In the genomic region with DNA sequence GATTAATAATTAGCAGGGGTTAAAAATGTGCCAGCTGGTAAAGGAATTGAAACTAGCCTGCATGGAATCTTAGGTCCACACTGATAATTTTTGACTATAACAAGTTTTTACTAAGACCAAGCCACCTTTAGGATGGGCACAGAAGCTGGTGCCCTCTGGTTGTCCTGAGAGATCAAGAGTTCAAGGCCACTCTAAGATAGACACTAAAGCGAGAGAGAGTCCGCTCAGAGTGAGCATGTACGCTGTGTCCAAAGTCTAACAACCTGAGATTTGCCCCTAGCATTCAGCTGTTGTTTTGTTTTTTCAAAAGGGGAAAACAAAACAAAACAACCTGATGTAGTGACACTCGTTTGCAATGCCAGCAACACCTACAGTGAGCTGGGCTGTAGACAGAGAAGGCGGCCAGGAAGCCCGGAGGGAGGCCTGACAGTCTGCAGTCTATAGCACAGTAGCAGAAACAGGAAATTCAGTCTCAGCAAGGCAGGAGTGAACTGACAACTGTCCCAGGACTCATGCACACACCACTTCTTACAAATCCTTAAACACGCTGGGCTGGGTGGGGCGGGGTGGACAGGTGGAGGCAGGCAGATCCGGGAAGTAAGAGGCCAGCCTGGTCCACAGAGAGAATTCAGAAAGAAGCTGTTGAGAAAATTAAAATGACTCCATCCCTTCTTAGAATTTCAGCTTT, we compare ENCODE assay signal across 13 mouse cellular contexts. TPM values are rescaled to one million over a fixed set of nuclear protein-coding genes. Genes with fewer than 3 reads are reported as not detected.
DNase-seq lines count a peak whose midpoint lies in the region; ATAC-seq and TF ChIP-seq lines count a peak whose summit lies in the region.
"Had no signal": no experiment of that assay in that cellular context is flagged by ENCODE, and none has a peak within 500 bp of the region (broad histone marks: within the 10 kb centered on the region; RNA-seq: fewer than 3 reads in every experiment).

No protein-coding gene starts in this region.

- TF ChIP-seq POLR2A in lung, adult 2 months (IDR thresholded peaks at IDR 0.05; ENCODE audit: borderline replicate concordance, extremely low read depth, low read depth, low read length), result no peak

- H3K27ac ChIP-seq in intestine, embryonic 14.5 days (ENCODE audit: low read depth), result no peak overlapping the region
- no peak overlapping the region for H3K27ac ChIP-seq in intestine, embryonic 15.5 days
- peak overlapping the region; percentile 67; the same call in 1 of the 2 replicates for H3K27ac ChIP-seq in stomach, embryonic 16.5 days (ENCODE audit: low read length)
- no peak overlapping the region for H3K27ac ChIP-seq in stomach, postnatal 0 days (replicated peaks)
- H3K27ac ChIP-seq: embryonic facial prominence, embryonic 15.5 days; heart, embryonic 13.5 days; macrophage had no signal

- no peak overlapping the region for H3K4me3 ChIP-seq in intestine, embryonic 14.5 days (ENCODE audit: low read depth, low read length)
- H3K4me3 ChIP-seq in intestine, embryonic 15.5 days (replicated peaks), result no peak overlapping the region
- no peak overlapping the region for H3K4me3 ChIP-seq in stomach, embryonic 16.5 days (replicated peaks; ENCODE audit: low read length)
- no peak overlapping the region for H3K4me3 ChIP-seq in stomach, postnatal 0 days (ENCODE audit: low read depth, low read length)
- no peak overlapping the region for H3K4me3 ChIP-seq in lung, adult 2 months (replicated peaks; ENCODE audit: extremely low read depth, low read depth, low read length)
- H3K4me3 ChIP-seq: embryonic facial prominence, embryonic 15.5 days; heart, embryonic 13.5 days had no signal

- H3K9ac ChIP-seq in intestine, embryonic 14.5 days (ENCODE audit: low read length), result no peak overlapping the region
- H3K9ac ChIP-seq in intestine, embryonic 15.5 days, result no peak overlapping the region
- H3K9ac ChIP-seq in stomach, embryonic 16.5 days (ENCODE audit: low read length), result no peak overlapping the region
- H3K9ac ChIP-seq in stomach, postnatal 0 days (ENCODE audit: low read length), result no peak overlapping the region
- H3K9ac ChIP-seq: embryonic facial prominence, embryonic 15.5 days; heart, embryonic 13.5 days; lung, embryonic 14.5 days had no signal

- H3K4me1 ChIP-seq in intestine, embryonic 14.5 days (replicated peaks; ENCODE audit: control insufficient read depth, insufficient read depth, low read length), result no peaks in the 10 kb centered on the region
- H3K4me1 ChIP-seq in intestine, embryonic 15.5 days (replicated peaks), result no peaks in the 10 kb centered on the region
- H3K4me1 ChIP-seq in stomach, embryonic 16.5 days (ENCODE audit: control insufficient read depth, insufficient read depth, low read length), result no peaks in the 10 kb centered on the region
- no peaks in the 10 kb centered on the region for H3K4me1 ChIP-seq in stomach, postnatal 0 days (replicated peaks; ENCODE audit: control insufficient read depth, insufficient read depth)
- H3K4me1 ChIP-seq in lung, adult 2 months (ENCODE audit: control insufficient read depth, insufficient read depth, low read length), result no peaks in the 10 kb centered on the region
- H3K4me1 ChIP-seq: embryonic facial prominence, embryonic 15.5 days; heart, embryonic 13.5 days had no signal

- peak; percentile 48 for DNase-seq in intestine, embryonic 14.5 days (ENCODE audit: low spot score)
- no peak for DNase-seq in stomach, postnatal 0 days (ENCODE audit: low spot score)
- peak; percentile 13 for DNase-seq in kidney, postnatal 10 days
- DNase-seq in lung, adult 2 months, result no peak
- no peak for DNase-seq in thymus, postnatal 4 days

- WGBS in intestine, embryonic 14.5 days, result 90% methylated on average over 9 of the region's 9 CpGs
- WGBS in intestine, embryonic 15.5 days, result 85% methylated on average over 9 of the region's 9 CpGs
- WGBS in stomach, embryonic 16.5 days, result 84% methylated on average over 9 of the region's 9 CpGs
- WGBS in stomach, postnatal 0 days, result 74% methylated on average over 9 of the region's 9 CpGs
- WGBS in lung, adult 2 months, result 85% methylated on average over 9 of the region's 9 CpGs

- no peaks in the 10 kb centered on the region for H3K9me3 ChIP-seq in intestine, embryonic 14.5 days (ENCODE audit: control insufficient read depth, low read length)
- no peaks in the 10 kb centered on the region for H3K9me3 ChIP-seq in intestine, embryonic 15.5 days
- H3K9me3 ChIP-seq in stomach, embryonic 16.5 days (replicated peaks; ENCODE audit: control insufficient read depth, low read length), result no peaks in the 10 kb centered on the region
- H3K9me3 ChIP-seq in stomach, postnatal 0 days (ENCODE audit: control insufficient read depth, low read length), result no peaks in the 10 kb centered on the region
- H3K9me3 ChIP-seq: embryonic facial prominence, embryonic 15.5 days; heart, embryonic 13.5 days had no signal

- no peak; the same call in 1 of the 2 replicates for ATAC-seq in intestine, embryonic 14.5 days (replicated peaks; ENCODE audit: low FRiP score, low TSS enrichment, low read depth)
- no peak for ATAC-seq in intestine, embryonic 15.5 days
- ATAC-seq in stomach, embryonic 16.5 days (ENCODE audit: insufficient read depth, low FRiP score), result no peak
- ATAC-seq in stomach, postnatal 0 days (ENCODE audit: low FRiP score, low TSS enrichment), result no peak; the same call in 1 of the 2 replicates
- no peak for ATAC-seq in inflammation-experienced regulatory T-cells, adult 6 months

- peaks cover 98% of the 10 kb centered on the region for H3K36me3 ChIP-seq in intestine, embryonic 14.5 days (ENCODE audit: control insufficient read depth, insufficient read depth, low read length)
- peaks cover 27% of the 10 kb centered on the region for H3K36me3 ChIP-seq in intestine, embryonic 15.5 days
- H3K36me3 ChIP-seq in stomach, embryonic 16.5 days (ENCODE audit: control insufficient read depth, insufficient read depth, low read length), result peaks cover 24% of the 10 kb centered on the region
- peaks cover 28% of the 10 kb centered on the region for H3K36me3 ChIP-seq in stomach, postnatal 0 days (ENCODE audit: control insufficient read depth, insufficient read depth, low read length)

- TF ChIP-seq EP300 in stomach, postnatal 0 days (optimal IDR thresholded peaks at IDR 0.05), result no peak

- H3K4me2 ChIP-seq in intestine, embryonic 14.5 days (ENCODE audit: low read length), result no peak overlapping the region
- H3K4me2 ChIP-seq in intestine, embryonic 15.5 days (replicated peaks), result no peak overlapping the region
- no peak overlapping the region for H3K4me2 ChIP-seq in stomach, embryonic 16.5 days (ENCODE audit: low read depth, low read length)
- no peak overlapping the region for H3K4me2 ChIP-seq in stomach, postnatal 0 days (replicated peaks; ENCODE audit: low read depth)
- H3K4me2 ChIP-seq: embryonic facial prominence, embryonic 15.5 days; heart, embryonic 13.5 days; lung, embryonic 14.5 days; midbrain, embryonic 11.5 days had no signal

- no peaks in the 10 kb centered on the region for H3K27me3 ChIP-seq in intestine, embryonic 14.5 days (replicated peaks; ENCODE audit: control insufficient read depth, insufficient read depth, low read length)
- H3K27me3 ChIP-seq in intestine, embryonic 15.5 days (replicated peaks), result no peaks in the 10 kb centered on the region
- no peaks in the 10 kb centered on the region for H3K27me3 ChIP-seq in stomach, embryonic 16.5 days (ENCODE audit: control insufficient read depth, insufficient read depth, low read length)
- no peaks in the 10 kb centered on the region for H3K27me3 ChIP-seq in stomach, postnatal 0 days (ENCODE audit: control insufficient read depth, insufficient read depth, low read length)
- H3K27me3 ChIP-seq: embryonic facial prominence, embryonic 15.5 days; heart, embryonic 13.5 days had no signal

- TF ChIP-seq CTCF in stomach, postnatal 0 days (IDR thresholded peaks at IDR 0.05; ENCODE audit: low read depth), result no peak
- TF ChIP-seq CTCF in lung, adult 2 months (IDR thresholded peaks at IDR 0.05; ENCODE audit: insufficient read depth, low read length), result no peak

RNA-seq across cellular contexts. Expression of a gene that starts 53.1 kb away (rescaled TPM):
- 33.0 and 37.5 TPM in 2 replicates for polyA plus RNA-seq in intestine, embryonic 14.5 days (2014; fragmentation: Nextera tagmentation; extraction: Ambion mirVana)
- polyA plus RNA-seq in intestine, embryonic 15.5 days (2015; fragmentation: Nextera tagmentation; extraction: Ambion mirVana), result 35.7 and 38.6 TPM in 2 replicates
- 42.0 and 42.7 TPM in 2 replicates for polyA plus RNA-seq in stomach, embryonic 16.5 days (2015; fragmentation: Nextera tagmentation; extraction: Ambion mirVana)
- polyA plus RNA-seq in stomach, postnatal 0 days (2015; fragmentation: Nextera tagmentation; extraction: Ambion mirVana), result 19.6 and 21.9 TPM in 2 replicates
- polyA plus RNA-seq in inflammation-experienced regulatory T-cells, adult 6 months (2017; shearing (Covaris generic)), result 10 to 100 TPM; 45.5 to 53.7 (median 47.8) TPM
- 16.0 and 21.1 TPM in 2 replicates for polyA plus RNA-seq in lung, adult 2 months (2012; rRNA removed)

RNA-seq across cellular contexts. Expression of a gene that starts 57.8 kb away (rescaled TPM):
- 51.1 and 53.1 TPM in 2 replicates for polyA plus RNA-seq in intestine, embryonic 14.5 days (2014; fragmentation: Nextera tagmentation; extraction: Ambion mirVana)
- polyA plus RNA-seq in intestine, embryonic 15.5 days (2015; fragmentation: Nextera tagmentation; extraction: Ambion mirVana), result 60.3 and 67.6 TPM in 2 replicates
- polyA plus RNA-seq in stomach, embryonic 16.5 days (2015; fragmentation: Nextera tagmentation; extraction: Ambion mirVana), result 50.9 and 58.3 TPM in 2 replicates
- 17.1 and 20.7 TPM in 2 replicates for polyA plus RNA-seq in stomach, postnatal 0 days (2015; fragmentation: Nextera tagmentation; extraction: Ambion mirVana)
- 10 to 100 TPM; 24.5 to 35.9 (median 35.5) TPM for polyA plus RNA-seq in inflammation-experienced regulatory T-cells, adult 6 months (2017; shearing (Covaris generic))
- polyA plus RNA-seq in lung, adult 2 months (2012; rRNA removed), result 14.0 and 19.6 TPM in 2 replicates

Comparison
In these comparisons a context has a peak if more than half of its experiments do, and no peak if none do; other contexts are left out.
1. DNase-seq: peak in intestine, embryonic 14.5 days (single experiment) and kidney, postnatal 10 days (single experiment); none in stomach, postnatal 0 days (single experiment), lung, adult 2 months (single experiment) and thymus, postnatal 4 days (single experiment).